Mouse (Mus musculus) granulocyte monocyte progenitor cell, adult 5-6 weeks (primary cell): ENCODE measurements around the gene Mest. TPM values are rescaled to one million over a fixed set of nuclear protein-coding genes. Genes with fewer than 3 reads are reported as not detected.
A peak's percentile ranks its signal among the peaks of the same experiment; 100 is the strongest.

Source experiments
- ATAC-seq: replicated peaks from 2 replicates; pipeline ENCODE4 v1.8.0; 2016; ENCODE audit warnings: mild to moderate bottlenecking, moderate TSS enrichment, inconsistent platforms; ENCODE audit not compliant: poor library complexity, severe bottlenecking
- total RNA-seq, 2 experiments: library from RNA; stranded (forward) in 1 of 2; stranded (reverse) in 1 of 2; fragments of 200-712, 200-1000 nt in 1 of 2; fragments of >200 nt in 1 of 2; fragmentation: Nextera tagmentation in 1 of 2; gene quantifications; 2 replicates each; pipeline ENCODE4 v1.2.3; 2014 to 2017

Gene Mest
- total RNA-seq (2014; fragmentation: Nextera tagmentation), result not detected in 2 replicates
- 0.09 TPM in 1 of 2 replicates, not detected in the other for total RNA-seq (2017)

- ATAC-seq, result no peak
These were observed at the start of gene Mest for GRCm38 (mm10) chr6:30723331-30723730. TSS of gene Mest (plus strand) at chr6:30723547.

GRCm38 (mm10) chr6:30673764-30674561 is 49.4 kb upstream of the Mest start:
- ATAC-seq, result no peak

- ATAC-seq, result no peak
These were observed 48.5 kb upstream of the Mest start for GRCm38 (mm10) chr6:30674714-30675280.

GRCm38 (mm10) chr6:30675281-30675771 is 48.0 kb upstream of the Mest start:
- ATAC-seq, result peak; percentile 33; the same call in 1 of the 2 replicates

GRCm38 (mm10) chr6:30676506-30676905 is 46.8 kb upstream of the Mest start:
- ATAC-seq, result no peak

- no peak for ATAC-seq
These were observed 45.8 kb upstream of the Mest start for GRCm38 (mm10) chr6:30677591-30677990.

- ATAC-seq, result no peak
These were observed 44.9 kb upstream of the Mest start for GRCm38 (mm10) chr6:30678482-30678881.

- ATAC-seq, result no peak
These were observed 43.8 kb upstream of the Mest start for GRCm38 (mm10) chr6:30679567-30679966.

- no peak for ATAC-seq
These were observed 42.9 kb upstream of the Mest start for GRCm38 (mm10) chr6:30680442-30680841.

- no peak for ATAC-seq
These were observed 41.1 kb upstream of the Mest start for GRCm38 (mm10) chr6:30681935-30682900.

GRCm38 (mm10) chr6:30684570-30684969 is 38.8 kb upstream of the Mest start:
- ATAC-seq, result no peak

- no peak for ATAC-seq
These were observed 36.1 kb upstream of the Mest start for GRCm38 (mm10) chr6:30687198-30687597.

- ATAC-seq, result no peak
These were observed 30.5 kb upstream of the Mest start for GRCm38 (mm10) chr6:30692826-30693225.

GRCm38 (mm10) chr6:30693350-30693991 is 29.9 kb upstream of the Mest start, which contains the start of gene Cep41:
TSS of gene Cep41 (minus strand) at chr6:30693749.
- ATAC-seq, result peak; percentile 99

- ATAC-seq, result no peak
These were observed 29.1 kb upstream of the Mest start for GRCm38 (mm10) chr6:30694209-30694608.

- ATAC-seq, result no peak
These were observed 28.2 kb upstream of the Mest start for GRCm38 (mm10) chr6:30695124-30695523.

GRCm38 (mm10) chr6:30697464-30697863 is 25.9 kb upstream of the Mest start:
- ATAC-seq, result no peak

GRCm38 (mm10) chr6:30698036-30698435 is 25.3 kb upstream of the Mest start:
- ATAC-seq, result no peak

GRCm38 (mm10) chr6:30700182-30700581 is 23.2 kb upstream of the Mest start:
- peak; percentile 55; the same call in 1 of the 2 replicates for ATAC-seq

- ATAC-seq, result no peak
These were observed 20.5 kb upstream of the Mest start for GRCm38 (mm10) chr6:30702881-30703280.
